Mouse (Mus musculus): ENCODE results near the gene Tmc2.

Tmc2 gene

GRCm38 (mm10) chr2:130256762-130257161 lies 61.8 kb downstream of the Tmc2 start:
- no peak for DNase-seq (ENCODE audit: low spot score)

GRCm38 (mm10) chr2:130260822-130261221 lies 65.8 kb downstream of the Tmc2 start:
- no peak for DNase-seq (ENCODE audit: low spot score)

DNA sequence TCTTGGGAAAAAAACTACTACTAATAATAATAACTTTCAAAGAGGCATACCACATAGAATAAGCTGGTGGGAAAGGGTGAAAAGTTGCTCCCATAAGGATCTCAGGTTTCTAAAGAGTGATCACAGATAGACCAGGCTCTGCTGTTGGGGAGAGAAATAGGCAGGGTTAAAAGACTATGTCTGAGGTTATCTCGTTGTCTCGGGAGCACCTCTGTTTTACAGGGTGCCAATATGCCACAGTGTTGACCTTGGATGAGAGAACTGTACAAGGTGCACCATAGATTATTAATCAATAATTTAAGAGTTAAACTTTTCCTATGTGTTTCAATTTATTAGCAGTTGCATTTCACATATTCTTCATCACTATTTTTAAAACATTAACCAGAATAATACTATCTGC lies 66.9 kb downstream of the Tmc2 start:
- DNase-seq (ENCODE audit: low spot score) = no peak

DNA sequence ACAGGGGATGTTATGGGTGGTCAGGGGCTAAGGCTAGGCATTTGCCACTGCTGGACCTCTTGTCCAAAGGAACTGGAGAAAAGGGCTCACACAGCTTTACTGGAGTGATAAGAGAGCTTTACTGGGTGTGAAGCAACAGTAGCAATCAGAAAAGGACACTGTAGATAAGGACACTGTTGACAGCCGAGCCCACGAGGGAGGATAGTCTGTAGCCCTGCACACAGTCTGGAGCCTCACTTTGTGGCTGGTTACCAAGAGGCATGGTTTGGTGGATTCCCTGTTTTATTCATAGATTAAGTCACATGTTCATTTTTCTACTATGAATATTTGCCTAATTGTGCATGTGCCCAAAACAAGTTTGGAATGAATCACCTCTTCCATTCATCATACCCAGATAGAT lies 67.4 kb downstream of the Tmc2 start:
- DNase-seq (ENCODE audit: low spot score) = no peak

- no peak for DNase-seq (ENCODE audit: low spot score)
Measured at GRCm38 (mm10) chr2:130265520-130265919, 70.5 kb downstream of the Tmc2 start.

DNA sequence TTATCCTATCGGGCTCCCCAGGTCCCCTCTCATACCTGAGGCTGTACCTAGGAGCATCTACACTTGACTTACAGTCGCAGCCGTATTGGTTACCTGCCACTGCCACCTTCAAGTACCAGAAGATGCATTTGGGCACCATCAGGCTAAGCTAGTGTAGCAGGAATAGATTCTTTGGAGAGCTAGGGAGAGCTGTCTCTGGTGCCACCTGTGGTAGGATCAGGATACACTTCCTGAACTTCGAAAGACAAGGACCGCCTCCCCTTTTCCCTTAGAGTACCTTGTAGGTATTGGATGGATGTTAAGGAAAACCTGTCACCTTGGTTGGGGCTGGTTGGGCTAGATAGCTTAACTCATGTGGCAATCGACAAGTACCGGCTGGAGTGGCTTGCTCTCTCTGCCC lies 73.1 kb downstream of the Tmc2 start:
- DNase-seq (ENCODE audit: low spot score) = no peak

DNA sequence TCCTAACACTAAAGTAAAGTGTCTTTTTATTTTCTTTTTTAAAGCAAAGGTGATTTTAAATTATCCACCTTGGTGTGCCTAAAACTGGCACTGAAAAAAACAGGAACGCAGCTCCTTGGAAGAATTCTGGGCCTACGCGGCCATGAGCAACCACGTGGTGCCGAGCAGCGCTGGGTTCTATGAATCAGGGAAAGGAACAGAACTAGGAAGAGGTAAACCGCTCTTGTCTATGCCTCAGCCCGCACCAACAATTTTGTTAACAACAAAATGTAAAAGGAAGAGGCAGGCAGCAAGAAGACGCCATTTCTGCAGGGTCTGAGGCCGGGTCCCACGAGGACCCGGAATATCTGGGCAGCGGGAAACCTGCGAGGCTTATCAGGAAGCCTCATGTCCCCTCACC lies 78.7 kb downstream of the Tmc2 start:
- no peak for DNase-seq (ENCODE audit: low spot score)

DNA sequence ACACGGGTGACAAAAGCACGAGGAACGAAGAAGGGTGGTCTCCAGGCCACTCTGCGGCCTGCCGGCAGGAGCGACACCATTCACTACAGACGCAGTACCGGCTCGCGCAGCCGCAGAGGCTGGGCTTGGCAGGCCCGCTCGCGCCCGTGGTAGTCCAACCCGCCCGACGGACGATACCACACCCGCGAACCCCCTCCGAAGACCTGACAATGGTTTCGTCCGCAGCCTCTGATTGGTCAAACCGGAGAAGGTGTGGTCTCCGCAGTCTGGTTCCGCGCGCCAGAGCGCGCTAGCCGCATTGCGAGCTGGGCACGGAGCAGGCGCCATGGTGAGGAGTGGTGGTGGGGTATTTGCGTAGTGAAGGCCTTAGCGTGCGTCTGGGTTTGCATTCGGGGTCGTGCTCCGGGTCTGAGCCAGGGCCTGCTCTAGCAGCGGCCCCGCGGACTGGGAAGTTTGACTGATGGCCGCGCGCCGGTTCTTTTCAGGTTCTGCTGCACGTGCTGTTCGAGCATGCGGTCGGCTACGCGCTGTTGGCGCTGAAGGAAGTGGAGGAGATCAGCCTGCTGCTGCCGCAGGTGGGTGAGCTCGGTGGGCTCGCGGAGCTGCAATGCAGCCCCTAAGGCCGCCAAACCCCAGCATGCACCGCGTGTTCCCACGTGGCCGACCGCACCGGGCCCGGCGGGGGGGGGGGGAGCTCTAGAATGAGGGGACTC lies 79.3 kb downstream of the Tmc2 start, which contains the start of gene Nop56:
Nop56 (plus strand) TSS at position 282 of the 713 bp plus-strand sequence.
- DNase-seq (ENCODE audit: low spot score) = peak; percentile 98

- DNase-seq (ENCODE audit: low spot score) = no peak
Measured at GRCm38 (mm10) chr2:130274862-130275261, 79.9 kb downstream of the Tmc2 start.

DNA sequence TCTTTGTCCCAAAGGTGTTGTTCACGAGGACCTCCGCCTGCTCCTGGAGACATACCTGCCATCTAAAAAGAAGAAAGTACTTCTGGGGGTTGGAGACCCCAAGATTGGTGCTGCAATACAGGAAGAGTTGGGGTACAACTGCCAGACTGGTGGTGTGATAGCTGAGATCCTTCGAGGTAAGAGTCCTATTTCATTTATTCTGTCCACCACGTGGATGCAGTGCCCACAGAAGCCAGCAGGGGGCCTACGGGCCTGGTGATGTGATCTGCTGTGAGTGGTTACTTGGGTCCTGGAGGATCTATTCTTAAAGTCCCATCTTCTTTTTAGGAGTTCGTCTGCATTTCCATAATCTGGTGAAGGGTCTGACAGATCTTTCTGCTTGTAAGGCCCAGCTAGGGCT lies 80.7 kb downstream of the Tmc2 start:
- no peak for DNase-seq (ENCODE audit: low spot score)

DNA sequence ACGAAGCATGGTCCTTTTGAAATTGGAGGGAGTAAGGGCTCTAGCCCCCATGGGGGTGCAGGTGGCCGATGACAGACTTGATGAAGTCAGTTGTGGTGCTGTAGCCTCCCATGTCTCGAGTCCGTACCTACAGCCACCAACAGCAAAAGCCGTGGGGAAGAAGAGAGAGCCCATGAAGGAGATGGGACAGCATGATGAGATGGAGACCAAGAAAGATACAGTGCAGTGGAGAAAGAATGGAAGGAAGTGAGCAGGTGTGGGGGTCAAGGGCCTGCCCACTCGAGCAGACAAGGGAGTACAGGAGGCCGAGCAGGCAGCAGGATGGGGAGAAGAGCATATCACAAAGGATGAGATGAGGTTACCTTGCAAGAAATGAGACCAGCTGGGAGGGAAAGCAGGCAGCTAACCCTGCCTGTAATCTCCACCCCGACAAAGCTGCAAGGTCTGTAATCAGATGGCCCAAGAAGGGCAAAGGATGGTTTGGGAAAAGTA lies 84.7 kb downstream of the Tmc2 start:
- DNase-seq (ENCODE audit: low spot score) = no peak

DNA sequence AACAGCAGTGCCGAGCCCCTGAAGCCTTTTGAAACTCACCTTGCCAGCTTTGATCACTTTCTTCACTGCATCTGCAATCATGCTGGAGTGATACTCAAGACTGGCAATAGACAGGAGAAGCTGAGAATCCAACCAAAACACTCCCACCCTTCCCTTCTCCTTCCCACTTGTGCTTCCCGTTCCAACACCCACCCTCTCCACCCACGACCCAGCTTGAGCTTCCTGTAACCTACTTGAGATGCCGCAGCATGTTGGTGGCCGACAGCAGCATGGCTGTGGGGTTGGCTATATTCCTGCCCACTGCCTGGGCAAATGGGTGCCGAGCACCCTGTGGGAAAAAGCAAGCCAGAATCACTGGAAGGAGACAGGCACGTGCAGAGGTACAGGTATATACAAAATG lies 85.2 kb downstream of the Tmc2 start:
- DNase-seq (ENCODE audit: low spot score) = no peak

DNA sequence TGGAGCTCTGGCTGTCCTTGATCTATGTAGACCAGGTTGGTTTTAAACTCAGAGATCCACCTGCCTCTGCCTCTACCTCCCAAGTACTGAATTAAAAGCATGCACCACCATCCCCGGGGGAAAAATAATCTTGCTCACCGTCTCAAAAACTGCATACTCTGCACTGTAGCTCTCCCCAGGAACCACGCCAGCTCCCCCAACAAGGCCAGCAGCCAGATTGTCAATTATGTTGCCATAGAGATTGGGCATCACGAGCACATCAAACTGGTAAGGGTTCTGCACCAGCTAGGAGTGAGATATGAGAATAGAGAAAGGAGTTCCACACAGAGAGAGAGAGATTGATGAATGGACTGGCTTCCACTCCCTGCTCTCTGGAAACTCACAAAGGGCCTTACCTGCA lies 85.8 kb downstream of the Tmc2 start:
- DNase-seq (ENCODE audit: low spot score) = no peak

DNA sequence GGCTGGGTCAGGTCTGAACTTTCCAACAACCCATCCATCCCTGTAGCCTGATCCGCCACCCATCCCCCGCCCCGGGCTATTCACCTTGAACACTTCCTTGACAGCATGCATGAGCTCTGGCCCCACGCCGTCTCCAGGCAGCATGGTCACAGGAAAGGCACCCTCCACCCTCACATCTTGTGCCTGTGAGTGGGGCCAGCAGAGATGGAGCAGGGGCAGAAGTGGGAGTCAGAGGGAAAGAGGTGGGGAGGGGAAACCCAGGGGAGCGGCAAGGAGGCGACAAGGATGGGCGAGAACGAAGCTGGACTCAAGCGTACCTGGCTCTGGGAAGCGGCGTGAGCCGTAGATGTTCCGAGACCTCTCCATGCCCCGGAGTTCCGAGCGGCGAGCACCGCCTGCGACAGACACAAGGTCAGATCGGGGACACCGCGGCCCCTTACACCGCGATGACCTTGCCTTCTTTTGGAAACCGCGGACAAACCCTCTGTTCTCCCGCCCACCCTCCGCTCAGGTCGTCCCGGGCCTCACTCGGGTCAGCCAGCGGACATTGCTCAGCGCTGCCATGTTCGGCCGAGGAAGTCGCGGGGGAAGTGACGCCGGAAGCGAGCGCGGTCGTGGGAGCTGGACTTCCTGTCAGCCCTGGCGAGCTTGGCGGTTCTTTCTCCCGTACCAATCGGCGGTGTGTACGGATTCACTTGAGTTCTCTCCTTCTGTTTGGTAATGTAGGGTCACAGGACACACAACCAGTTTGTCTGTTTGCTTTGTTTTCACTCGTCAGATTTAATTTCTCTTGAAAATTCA lies 89.1 kb downstream of the Tmc2 start, which contains the start of gene Idh3b:
Idh3b (minus strand) TSS at position 694 of the 801 bp plus-strand sequence.
- DNase-seq (ENCODE audit: low spot score) = peak; percentile 75

DNA sequence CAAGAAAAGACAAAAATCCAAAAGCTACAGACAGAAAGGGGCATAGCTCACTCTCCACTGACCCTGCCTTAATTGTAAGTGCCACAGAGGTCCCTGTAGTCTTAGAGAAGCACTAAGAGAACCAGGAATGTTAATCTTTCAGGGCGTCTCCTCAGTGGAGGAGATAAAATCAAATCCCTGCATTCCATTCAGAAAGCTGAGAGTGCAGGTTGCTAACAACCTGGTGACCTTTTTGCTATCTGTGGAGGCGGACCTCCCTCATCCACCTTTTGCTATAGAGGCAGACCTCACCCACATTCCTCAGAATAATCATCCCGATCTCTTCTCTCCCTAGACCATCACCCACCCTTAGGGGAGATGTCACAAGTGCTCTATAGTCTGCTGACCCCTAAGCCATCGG lies 94.1 kb downstream of the Tmc2 start:
- DNase-seq (ENCODE audit: low spot score) = no peak

DNA sequence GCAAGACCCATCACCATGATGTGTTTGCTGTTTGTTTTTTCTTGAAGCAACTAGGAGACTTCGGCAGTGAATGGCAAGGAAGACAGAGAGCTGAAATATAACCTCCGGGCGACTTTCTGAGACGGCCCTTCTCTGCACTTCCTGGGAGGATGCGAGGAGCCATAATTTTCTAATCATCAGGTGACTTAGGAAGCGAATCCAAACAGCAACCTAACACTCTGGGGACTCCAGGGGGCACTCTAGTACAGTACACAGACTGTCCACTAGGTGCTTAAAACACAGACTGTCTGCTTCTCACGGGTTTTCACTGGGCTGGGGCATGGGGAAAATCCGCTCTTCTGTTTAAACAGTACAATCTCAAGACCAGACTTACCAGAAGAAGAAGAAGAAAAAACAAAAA lies 96.4 kb downstream of the Tmc2 start:
- no peak for DNase-seq (ENCODE audit: low spot score)

- DNase-seq (ENCODE audit: low spot score) = no peak
Measured at GRCm38 (mm10) chr2:130293009-130293408, 98.0 kb downstream of the Tmc2 start.

- DNase-seq (ENCODE audit: low spot score) = no peak
Measured at GRCm38 (mm10) chr2:130293486-130293885, 98.5 kb downstream of the Tmc2 start.

- DNase-seq (ENCODE audit: low spot score) = no peak
Measured at GRCm38 (mm10) chr2:130294218-130294935, 99.4 kb downstream of the Tmc2 start.

DNA sequence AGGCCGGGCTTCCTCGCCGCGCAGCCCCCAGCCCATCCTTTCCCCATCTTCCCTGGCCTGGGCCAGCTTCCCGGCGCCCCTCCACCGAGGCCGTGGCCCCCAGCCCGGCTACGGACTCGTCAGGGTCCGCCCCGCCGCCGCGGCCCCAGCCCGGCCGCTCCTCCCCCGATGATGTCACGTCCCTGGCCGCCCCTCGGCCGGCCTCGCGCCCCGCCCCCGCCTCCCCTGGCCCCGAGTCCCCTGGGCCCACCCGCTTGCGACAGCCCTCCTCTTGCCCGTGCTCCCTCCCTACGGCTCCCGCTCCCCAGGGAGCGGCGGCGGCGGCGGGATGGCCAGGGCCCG lies 99.9 kb downstream of the Tmc2 start, which contains the start of gene Ebf4:
Ebf4 (plus strand) TSS at position 234 of the 342 bp plus-strand sequence.
- peak; percentile 27 for DNase-seq (ENCODE audit: low spot score)

DNA sequence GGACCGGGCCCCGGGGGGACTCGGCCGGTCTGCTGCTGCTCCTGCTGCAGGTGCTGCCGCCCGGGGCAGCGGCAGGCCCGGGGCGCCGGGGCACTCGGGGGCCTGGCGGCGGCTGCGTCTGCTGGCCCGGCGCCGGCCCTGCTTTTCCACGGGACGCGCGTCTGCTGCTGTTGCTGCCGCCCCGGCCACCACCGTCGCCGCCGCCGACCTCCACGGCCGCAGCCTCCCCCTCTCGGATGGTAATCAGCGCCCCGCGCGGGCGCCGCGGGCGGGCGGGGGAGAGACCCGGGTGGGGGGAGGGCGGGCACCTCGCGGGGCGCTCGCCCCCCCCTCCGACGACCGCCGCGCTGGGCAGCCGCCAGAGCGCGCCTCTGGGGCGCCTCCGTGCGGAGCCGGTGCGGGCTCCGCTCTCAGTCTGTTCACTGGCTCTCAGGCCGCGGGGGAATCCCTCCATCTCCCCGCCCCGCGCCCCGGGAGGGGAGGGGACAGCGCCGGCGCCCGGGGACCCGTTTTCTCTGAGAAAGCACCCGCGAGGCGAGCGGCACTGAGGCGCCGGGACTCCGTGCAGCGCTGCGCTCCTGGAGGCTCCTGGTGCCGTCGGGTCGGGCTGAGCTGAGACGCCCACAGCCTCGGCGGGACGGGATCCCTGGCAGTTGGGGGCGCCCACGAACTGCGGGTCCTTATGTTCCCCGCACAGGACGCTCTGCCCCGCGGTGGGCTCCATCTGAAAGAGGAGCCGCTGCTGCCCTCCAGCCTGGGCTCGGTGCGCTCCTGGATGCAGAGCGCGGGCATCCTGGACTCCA lies 100.5 kb downstream of the Tmc2 start:
- peak; percentile 41 for DNase-seq (ENCODE audit: low spot score)

Data from ovary, postnatal 10 days (tissue).